Mouse (Mus musculus): ENCODE data around the gene Dpp4.

The Dpp4 gene

GRCm38 (mm10) chr2:62293846-62294245 lies 118.2 kb downstream of the Dpp4 start:
- no peak for DNase-seq (ENCODE audit: low spot score in 2 of 2)

GRCm38 (mm10) chr2:62287532-62287931 lies 124.5 kb downstream of the Dpp4 start:
- no peak for DNase-seq (ENCODE audit: low spot score in 2 of 2)

GRCm38 (mm10) chr2:62285847-62286246 lies 126.2 kb downstream of the Dpp4 start:
- no peak for DNase-seq (ENCODE audit: low spot score in 2 of 2)

- DNase-seq (ENCODE audit: low spot score in 2 of 2) = no peak
These were observed 127.0 kb downstream of the Dpp4 start for GRCm38 (mm10) chr2:62285026-62285425.
